Mouse (Mus musculus) right cerebral cortex, postnatal 14 days (tissue): ENCODE data around the gene Pygb.

Experiments used
- DNase-seq: peaks from one replicate; pipeline ENCODE4 v3.0.0; 2022

The Pygb gene

DNA sequence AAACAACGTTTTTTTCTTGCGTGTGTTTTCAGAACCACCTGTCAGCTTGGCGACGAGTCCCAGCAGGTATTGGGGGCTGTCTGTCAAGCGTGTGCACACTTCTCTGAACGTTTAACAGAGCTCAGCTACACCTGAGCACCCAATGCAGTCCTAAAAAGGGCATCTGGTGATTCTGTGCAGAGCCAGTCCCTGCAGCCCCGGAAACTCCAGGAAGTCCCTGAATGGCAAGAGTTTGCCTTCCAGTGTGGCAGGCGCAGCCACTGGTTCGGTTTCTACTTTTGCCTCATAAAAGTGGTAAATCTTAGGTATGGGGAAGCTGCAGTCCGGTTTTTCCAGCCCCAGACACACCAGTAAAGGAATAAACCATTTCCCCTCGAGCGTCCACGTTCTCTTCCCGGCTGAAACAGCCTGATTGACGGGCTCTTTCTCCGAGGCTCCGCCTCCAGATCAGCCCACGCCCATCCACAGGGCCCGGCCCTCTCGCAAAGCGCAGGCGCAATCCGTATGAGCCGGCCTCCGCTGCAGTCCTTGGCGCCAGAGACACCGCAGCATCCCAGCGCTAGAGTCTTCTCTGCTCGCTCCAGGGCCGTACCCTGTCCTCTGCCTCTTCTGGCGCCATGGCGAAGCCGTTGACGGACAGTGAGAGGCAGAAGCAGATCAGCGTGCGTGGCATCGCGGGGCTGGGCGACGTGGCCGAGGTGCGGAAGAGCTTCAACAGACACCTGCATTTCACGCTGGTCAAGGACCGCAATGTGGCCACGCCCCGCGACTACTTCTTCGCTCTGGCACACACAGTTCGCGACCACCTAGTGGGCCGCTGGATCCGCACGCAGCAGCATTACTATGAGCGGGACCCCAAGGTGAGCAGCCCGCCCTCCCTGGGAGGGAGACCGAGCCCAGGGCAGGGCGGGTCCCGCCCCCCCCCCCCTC, at the start of gene Pygb:
Gene Pygb, plus strand, starts transcription at position 485 of the 930 bp plus-strand sequence.
- DNase-seq: peak; percentile 87

DNA sequence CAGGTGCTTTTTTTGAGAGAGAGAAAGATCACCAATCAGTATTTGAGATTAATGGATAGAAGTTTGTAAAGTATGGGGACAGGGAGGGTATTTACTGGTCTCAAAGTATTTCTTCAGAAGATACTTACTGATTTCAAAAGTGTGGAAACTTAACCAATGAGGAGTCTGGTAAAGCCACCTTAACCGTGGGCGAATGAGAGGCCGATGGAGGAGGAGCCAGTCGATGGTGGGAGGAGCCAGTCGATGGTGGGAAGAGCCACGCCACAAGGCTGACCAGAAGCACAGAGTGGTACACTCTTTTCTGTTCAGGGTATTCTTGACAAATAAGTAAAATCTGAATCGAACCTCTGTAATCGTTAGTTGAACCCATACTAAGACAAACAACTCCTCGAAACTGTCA, 48.7 kb upstream of the Pygb start:
- no peak for DNase-seq

GRCm38 (mm10) chr2:150740145-150740841, 46.2 kb upstream of the Pygb start:
- DNase-seq: no peak

GRCm38 (mm10) chr2:150741405-150741804, 45.1 kb upstream of the Pygb start:
- DNase-seq: no peak

GRCm38 (mm10) chr2:150745016-150745415, 41.5 kb upstream of the Pygb start:
- DNase-seq: no peak

DNA sequence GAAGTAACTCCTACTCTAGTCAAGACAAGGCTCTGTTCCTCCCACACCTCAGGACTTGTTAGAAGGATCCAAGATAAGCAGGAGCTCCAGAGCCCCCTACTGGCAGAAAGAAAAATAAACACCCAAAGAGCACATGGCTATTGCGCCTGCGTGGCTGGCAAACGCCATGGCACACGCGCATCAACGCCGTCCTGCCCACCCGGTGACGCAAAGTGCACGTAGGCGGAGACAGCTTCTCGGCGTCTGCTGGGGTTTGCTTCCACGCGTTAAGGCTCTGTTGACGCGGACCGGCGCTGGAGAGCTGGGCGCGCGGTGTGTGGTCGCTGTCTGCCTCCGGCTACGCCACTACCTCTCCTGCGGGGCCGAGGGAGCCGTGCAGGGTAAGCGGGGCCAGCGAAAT, 37.7 kb upstream of the Pygb start, which contains the start of gene Entpd6:
Gene Entpd6, plus strand, starts transcription at position 189 of the 400 bp plus-strand sequence.
- DNase-seq: peak; percentile 95

DNA sequence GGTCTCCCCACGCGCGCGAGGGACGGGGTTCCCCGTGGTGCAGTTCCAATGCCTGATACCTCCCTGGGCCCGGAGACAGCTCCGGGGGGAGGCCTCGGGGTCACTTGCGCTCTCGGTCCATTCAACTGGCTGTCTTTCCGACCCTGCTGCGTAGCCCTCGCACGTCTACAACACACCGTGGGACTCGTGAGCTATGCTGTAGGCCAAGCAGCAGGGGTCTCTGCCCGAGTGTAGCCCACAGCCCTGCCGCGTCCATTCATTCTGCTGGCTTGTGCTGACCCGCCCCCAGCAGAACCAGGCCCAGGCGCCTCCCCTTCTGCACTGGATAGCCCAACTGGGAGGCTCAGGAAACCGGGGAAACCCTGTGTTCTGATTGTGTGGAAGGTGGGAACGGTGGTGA, 37.3 kb upstream of the Pygb start:
- DNase-seq: no peak

DNA sequence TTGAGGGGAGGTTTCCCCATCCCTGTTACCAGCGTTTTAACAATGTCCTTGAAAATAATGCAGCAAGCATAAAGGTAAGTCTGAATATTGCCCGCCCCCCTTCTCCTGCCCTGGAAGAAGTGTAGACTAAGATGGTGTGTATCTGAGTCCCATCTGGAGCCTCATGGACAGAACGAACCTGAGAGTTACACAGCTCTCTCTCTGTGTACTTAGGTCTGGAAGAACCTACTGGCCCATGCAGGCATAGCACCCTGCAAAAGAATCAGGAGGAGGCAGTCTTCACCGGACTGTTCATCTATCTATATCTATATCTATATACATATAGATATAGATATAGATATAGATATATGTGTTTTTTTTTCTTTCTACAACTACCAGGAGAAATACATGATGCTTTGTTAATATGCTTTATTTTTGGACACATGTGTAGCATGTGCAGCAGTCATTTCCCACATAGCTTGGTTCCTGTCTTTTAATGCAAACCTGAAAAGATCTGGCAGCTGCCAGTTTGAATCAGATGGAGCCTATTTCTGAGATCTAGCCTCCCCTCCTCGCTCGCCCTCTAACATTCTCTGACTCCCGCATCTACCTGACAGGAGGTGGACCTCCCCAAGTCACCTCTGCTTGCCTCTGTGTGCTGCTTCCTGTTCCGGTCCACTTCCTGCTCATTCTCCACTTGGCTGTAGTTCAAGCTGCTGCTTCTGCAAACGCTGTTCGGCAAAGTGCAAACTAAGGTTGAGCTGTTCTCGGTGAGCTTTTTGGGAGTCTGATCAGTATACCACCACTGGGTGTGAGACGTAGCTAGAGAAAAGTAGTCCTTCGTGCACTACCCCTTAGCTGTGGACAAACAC, 36.2 kb upstream of the Pygb start:
- DNase-seq: no peak

- no peak for DNase-seq
Measured at GRCm38 (mm10) chr2:150755016-150755415, 31.5 kb upstream of the Pygb start.

DNA sequence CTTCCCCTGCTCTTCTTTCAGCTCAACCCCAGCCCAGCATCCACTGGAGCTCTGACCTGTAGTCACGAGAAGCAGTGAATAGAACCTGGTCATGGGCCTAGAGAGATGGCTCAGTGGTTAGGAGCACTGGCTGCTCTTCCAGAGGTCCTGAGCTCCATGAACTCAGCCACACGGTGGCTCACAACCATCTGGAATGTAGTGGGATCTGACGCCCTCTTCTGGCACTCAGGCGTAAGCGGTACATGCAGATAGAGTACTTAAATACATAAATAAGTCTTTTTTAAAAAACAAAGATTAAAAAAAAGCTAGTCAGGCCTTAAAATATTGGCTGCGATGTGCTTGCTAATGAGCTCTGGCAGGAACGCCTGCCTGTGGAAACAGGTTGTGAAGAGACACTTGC, 25.1 kb upstream of the Pygb start:
- DNase-seq: no peak

DNA sequence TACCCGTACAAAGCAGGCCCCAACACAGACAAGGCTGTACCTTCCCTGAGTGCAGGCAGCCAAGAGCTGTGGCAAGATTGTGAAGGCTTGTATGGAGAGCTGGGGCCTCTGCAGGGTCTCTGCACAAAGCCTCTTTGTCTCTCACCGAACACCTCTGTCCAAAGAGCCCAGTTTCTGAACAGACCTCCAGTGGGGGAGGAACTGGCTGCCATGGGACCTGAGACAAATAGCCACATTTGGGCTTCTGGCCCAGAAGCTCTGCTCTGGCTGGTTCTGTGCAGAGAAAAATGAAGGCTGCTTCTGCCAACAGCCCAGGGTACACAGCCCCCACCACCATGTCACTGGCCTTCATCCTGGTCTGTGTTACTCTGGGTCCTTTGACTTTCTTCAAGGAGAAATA, 20.9 kb upstream of the Pygb start:
- DNase-seq: no peak

- DNase-seq: no peak
Measured at GRCm38 (mm10) chr2:150766083-150766862, 20.3 kb upstream of the Pygb start.

DNA sequence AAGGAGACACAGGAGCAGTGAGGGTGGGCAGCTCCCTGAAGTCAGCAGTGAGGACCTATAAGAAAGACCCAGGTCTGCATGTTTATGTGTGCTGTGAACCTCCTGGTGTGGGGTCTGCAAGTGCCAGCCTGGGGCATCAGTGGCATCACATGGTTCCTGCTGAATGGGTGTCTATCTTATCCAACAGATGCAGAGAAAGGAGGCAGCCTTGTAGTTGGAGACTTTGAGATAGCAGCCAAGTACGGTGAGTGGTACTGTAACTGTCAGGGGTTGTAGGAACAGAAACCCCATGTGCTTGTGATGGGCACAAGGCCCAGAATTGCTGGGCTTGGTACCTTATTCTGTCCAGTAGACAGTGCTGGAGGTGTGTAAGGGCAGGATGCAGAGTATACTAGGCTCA, 17.9 kb upstream of the Pygb start:
- no peak for DNase-seq

- peak; percentile 29 for DNase-seq
Measured at GRCm38 (mm10) chr2:150770747-150771146, 15.8 kb upstream of the Pygb start.

DNA sequence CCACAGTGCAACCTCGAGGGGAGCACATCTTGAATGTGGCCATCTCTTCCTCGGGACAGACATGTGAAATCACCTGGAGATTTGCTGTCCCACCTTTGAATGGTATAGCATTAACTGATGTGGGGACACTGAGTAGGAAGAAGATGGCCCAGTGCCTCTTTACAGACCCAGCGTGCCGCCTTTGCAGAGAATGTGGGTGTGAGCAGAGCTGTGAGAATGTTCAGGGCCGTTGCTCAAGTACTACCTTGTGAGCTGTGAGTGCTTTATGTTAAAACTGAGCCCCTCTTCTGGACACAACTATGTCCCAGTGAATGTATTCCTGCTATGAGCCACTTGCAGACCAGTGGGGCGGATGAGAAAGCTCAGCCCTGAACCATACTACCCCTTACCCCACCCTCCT, 15.4 kb upstream of the Pygb start:
- DNase-seq: no peak

GRCm38 (mm10) chr2:150771996-150772395, 14.5 kb upstream of the Pygb start:
- no peak for DNase-seq

DNA sequence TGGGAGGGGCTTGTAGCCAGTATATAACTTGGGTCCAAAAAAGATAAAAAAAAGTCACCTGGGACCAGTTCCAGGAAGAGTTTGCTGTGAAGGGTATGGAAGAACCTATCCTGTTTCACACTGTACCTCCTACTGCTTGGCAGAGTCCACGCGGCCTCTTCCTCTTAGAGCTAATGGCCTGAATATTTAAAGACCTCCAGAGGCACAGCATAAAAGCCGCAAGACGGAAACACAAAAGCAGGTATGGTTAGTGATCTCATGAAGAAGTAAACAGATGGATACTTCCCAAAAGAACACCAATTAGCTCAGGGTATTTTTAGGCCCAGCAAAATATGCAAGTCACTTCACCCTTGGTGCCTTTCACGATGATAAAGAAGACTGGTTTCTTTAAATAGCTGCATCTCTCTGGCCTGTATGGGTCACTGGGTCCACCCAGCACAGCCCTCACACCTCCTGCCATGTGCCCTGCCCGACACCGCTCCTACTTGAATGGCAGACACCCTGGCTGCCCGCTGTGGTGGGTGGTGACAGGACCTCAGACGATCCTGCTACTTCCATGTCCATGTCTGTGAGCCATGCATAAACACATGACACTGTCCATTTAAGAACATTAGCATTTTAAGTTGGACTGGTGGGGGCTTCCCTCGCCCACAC, 13.9 kb upstream of the Pygb start:
- no peak for DNase-seq

DNA sequence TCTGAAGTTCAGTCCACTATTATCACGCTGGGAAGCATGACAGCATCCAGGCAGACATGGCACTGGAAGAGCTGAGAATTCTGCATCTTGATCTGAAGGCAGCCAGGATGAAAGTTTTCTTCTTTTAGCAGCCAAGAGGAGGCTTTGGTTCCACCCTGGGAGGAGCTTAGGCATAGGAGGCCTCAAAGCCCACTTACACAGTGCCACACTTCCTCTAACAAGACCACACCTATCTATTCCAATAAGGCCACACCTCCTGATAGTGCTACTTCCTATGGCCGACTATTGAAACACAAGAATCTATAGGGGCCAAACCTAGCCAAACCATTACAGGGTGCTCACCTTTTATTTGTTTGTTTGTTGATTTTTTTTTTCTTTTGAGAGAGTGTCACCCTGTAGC, 3.7 kb upstream of the Pygb start:
- DNase-seq: no peak

DNA sequence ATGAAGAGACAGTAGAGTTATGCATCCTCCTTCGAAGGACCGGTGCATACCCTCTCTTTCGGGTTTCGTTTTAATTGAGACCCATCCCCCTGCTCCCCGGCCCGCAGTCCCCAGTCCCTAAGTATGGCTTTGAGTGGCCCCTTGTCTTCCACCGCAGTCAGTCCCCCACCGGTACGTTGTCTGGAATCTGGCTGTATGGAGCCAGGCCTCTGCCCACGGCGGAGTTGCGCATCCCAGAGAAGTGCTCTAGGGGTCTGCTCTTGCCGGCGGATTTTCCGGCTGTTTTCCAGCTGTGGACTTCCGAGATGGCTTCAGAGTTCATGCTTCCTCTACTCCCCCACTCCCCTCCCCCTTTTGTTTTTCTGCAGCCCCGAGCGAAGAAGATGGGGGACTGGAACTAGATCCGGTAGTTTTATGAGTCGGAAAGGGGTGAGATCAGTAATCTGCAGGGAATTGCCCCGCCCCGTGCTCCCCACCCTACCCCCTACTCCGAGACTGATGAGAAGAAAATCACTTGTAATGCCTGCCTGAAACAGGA, 768 bp downstream of the Pygb start:
- no peak for DNase-seq

GRCm38 (mm10) chr2:150788768-150789550, 2.4 kb downstream of the Pygb start:
- peak; percentile 72 for DNase-seq

DNA sequence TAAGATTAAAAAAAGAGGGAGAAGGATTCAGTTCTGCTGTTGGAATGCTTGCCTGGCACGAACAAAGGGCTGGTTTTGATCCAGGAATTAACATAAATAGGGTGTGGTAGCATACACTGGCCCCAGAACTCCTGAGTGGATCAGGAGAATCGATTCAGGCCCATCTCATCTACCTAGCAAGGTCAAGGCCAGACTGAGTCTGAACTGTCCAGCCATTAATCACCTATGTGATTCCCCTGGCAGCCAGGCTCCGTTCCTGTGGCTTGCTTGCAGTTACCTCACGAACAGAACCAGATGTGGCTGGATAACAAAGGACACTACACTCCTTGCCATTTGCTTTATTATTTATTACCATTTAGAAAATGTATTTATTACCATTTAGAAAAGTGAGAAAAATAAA, 6.8 kb downstream of the Pygb start:
- no peak for DNase-seq
